Mouse (Mus musculus): ENCODE results near the gene Olfr194. TPM values are rescaled to one million over a fixed set of nuclear protein-coding genes. Genes with fewer than 3 reads are reported as not detected.
"Not testable (repeated sequence)": the region's sequence is repeated elsewhere in the genome, so short reads cannot be mapped to it uniquely, and the experiment has no call there.

Gene Olfr194
- not detected for total RNA-seq (2021)
- long read RNA-seq, experiment 1 = 0 reads
- long read RNA-seq, experiment 2 = 0 reads

GRCm38 (mm10) chr16:59120969-59121368 lies at the start of gene Olfr194:
Gene Olfr194, minus strand, starts transcription at chr16:59121069.
- DNase-seq (ENCODE audit: low spot score in 2 of 2) = no peak

DNA sequence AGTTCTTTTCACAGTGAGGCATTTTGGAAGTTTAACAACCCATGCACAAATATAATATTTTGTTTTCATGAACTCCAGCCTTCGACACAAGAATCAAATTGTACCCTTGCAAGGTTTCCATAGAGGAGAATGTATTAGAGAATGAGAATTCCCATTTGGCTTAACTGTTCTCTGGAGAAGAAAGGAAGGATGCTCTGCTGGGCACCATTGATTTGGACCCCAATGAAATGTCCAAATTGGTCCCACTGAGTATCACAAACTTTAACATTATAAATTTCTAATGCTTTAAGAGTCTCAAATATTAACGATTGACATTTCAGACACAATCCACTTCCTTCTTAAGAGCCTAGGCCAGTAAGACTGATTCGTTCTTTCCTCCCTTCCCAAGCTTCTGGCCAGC lies 49.5 kb upstream of the Olfr194 start, which contains the start of gene Olfr196:
Gene Olfr196 (minus strand): TSS at position 101 of the 400 bp plus-strand sequence.
- DNase-seq (ENCODE audit: low spot score in 2 of 2) = no peak

GRCm38 (mm10) chr16:59151996-59152395 lies 31.1 kb upstream of the Olfr194 start:
- no peak for DNase-seq (ENCODE audit: low spot score in 2 of 2)

DNA sequence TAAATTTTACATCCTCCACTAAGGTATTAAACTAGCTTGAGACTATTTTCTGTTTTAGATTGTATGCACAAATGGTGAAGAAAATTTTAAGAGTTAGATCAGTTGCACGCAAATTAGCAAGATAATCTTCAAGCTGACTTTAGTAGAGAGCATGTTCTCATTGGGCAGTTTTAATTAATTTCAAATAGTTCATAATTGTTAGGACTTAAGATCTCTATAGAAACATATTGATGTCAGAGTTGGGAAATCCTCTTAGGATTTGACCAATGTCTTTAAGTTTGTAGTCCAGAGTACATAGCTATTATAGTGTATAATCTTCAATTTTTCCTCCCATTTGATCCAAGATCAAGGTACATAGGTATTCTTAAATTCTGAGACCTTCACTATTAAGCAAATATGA lies 25.9 kb upstream of the Olfr194 start, which contains the start of gene Olfr195:
Gene Olfr195 (plus strand): TSS at position 301 of the 400 bp plus-strand sequence.
- no peak for DNase-seq (ENCODE audit: low spot score in 2 of 2)

DNA sequence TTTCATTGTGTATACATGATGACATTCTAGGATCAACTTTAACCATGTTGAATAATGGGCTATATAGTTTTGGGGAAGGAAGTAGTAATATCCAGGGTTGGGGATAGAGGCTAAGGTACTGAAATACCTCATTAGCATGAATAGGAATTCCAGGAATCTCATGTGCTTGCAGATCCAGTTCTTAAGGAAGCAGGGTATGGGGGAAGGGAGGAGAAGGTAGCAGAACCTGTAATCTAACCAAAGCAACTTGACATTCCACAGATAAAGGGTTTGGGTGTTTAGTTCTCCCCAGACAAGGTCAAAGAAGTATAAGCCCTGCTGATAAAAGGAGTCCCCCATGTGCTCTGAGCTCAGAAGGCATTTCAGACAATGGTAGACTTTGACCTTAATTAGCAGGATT lies 20.2 kb upstream of the Olfr194 start:
- no peak for DNase-seq (ENCODE audit: low spot score in 2 of 2)

DNA sequence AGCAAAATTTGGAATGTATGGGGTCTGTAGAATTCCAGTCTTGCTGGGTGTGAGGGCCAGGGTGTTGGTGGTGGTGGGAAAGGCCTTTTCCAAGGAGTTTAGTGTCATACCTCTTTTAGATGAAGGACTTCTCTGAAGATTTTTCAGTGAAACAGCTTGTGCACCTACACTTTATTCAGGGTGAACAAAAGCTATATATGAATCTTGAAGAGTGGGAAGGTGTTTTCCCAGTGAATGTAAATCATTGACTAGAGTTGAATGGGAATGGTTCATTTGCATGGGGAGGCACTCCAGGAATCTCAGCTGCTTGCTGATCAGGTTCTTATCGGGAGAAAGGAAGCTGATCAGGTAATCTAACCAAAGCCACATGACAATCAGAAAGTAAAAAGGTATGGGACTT lies 9.9 kb upstream of the Olfr194 start:
- DNase-seq (ENCODE audit: low spot score in 2 of 2) = no peak

- DNase-seq (ENCODE audit: low spot score in 2 of 2) = no peak
These were observed 9.1 kb downstream of the Olfr194 start, which contains the start of gene Olfr193 for GRCm38 (mm10) chr16:59111781-59112180. Gene Olfr193, minus strand, starts transcription at chr16:59111881.

DNA sequence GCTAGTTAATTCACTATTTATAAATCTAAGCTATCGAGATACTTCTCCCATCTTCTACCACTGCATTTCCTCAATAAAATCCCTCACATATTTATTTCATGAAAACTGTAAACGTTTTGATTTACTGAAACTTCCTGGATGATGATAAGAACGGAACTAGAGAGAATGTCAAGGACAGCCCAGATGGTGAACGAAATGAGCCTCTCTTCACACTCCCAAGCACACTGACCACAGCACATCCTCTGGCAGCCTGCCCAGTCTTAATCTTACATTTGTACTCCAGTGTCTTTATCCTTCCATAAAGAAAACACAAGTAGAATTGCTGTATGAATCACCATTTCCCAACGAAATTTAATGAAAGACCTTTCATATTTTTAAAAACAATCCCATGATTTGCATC lies 12.3 kb downstream of the Olfr194 start:
- not testable (repeated sequence) for DNase-seq (ENCODE audit: low spot score in 2 of 2)

- DNase-seq (ENCODE audit: low spot score in 2 of 2) = no peak
These were observed 15.6 kb downstream of the Olfr194 start for GRCm38 (mm10) chr16:59105312-59105711.

DNA sequence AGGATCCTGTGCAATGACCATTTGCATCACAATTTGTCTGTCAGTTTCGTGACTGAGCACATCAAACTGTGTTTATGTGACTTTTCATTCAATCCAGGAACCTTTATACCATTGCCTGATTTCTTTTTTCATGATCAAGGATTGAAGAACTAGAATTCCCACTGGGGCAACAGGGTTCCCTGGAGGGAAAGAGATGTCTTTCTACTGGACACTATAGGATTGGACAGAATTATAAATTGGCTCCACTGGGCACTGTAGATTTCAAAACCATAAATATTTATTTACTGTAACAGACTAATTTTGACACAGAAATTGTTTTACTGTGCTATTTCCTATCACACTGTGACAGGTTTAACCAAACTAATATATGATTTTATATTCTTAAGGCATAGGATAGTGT lies 31.1 kb downstream of the Olfr194 start, which contains the start of gene Olfr191:
Gene Olfr191 (minus strand): TSS at position 101 of the 400 bp plus-strand sequence.
- DNase-seq (ENCODE audit: low spot score in 2 of 2) = not testable (repeated sequence)

DNA sequence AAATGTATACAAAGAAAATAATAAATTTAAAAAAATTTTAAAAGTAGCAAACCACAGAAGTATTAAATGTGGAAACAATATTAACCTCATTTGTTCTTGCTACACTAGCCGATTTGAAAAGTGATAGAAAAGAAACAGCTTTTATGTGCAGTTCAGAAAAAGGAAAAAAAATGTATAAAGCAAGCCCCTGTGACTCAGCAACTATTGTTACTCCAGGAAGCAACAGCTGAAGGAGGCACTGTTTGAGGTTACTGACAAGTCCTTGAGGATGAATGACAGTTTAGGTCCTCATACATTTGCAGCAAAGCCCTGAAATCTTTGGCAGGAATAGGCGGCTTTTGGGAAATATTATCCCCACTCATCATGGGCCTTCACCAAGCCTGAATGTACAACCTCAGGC lies 39.8 kb downstream of the Olfr194 start:
- DNase-seq (ENCODE audit: low spot score in 2 of 2) = not testable (repeated sequence)

DNA sequence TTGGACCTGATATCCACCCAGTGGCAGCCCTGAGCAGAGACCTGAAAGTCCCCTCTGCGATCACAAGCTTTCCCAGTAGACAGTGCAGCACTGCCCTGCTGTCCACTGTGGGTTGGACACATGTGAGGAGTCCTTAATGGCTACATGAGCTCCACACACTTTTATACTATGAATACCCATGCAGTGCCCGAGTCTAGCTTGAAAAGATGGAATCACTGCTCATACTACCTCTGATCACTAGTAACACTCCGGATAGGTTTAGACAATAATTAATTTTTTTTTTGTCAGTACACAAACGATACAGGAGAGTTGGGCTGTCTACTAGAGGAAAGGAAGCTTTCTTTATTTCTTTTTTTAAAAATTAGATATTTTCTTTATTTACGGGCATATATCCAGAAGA lies 43.0 kb downstream of the Olfr194 start, which contains the start of gene Olfr190:
Gene Olfr190 (minus strand): TSS at position 101 of the 400 bp plus-strand sequence.
- no peak for DNase-seq (ENCODE audit: low spot score in 2 of 2)

DNA sequence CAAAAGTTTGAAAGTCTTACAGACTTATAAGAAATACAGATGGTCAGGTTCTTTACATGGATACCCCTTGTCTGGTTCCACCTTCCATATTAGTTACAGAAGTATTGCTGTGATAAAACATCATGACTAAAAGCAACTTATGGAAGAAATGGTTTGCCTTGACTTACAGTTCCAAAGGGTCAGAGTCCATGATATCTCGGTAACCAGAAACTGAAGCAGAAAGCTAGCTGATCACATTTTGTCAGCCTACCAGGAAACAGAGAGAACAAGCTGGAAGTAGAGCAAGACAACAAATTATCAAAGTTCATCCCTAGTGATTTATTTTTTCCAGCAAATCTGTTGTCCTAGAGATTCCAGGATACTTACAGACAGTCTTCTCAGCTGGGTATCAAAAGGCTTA lies 47.3 kb downstream of the Olfr194 start:
- no peak for DNase-seq (ENCODE audit: low spot score in 2 of 2)

DNA sequence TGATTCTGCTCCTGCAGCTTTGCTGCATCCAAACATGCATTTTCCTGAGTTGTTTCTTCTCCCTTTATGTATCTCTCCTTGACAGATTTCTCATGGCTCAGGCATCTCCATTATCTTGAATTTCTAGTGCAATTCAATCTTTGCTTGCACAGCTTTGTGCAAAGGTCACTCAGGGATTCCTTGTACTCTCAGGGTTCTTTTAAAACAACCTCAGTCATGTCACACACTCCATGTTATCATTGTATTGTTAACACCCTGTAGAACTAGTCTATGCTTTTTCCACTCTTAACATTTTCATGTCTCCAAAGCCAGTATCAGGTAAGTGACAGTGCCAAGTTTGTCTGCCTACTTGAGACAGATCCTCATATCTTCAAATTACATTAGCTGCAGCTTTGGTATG lies 49.1 kb downstream of the Olfr194 start:
- no peak for DNase-seq (ENCODE audit: low spot score in 2 of 2)

Other genes starting within 250 kb of the Olfr194 start
- gene Olfr177, start 246.3 kb downstream of the Olfr194 start, total RNA-seq (2021) = not detected
- not detected for gene Olfr178, start 229.0 kb downstream of the Olfr194 start, total RNA-seq (2021)
- not detected for gene Olfr181, start 192.3 kb downstream of the Olfr194 start, total RNA-seq (2021)
- gene Olfr180, start 191.7 kb downstream of the Olfr194 start, total RNA-seq (2021) = not detected
- not detected for gene Olfr183, start 125.7 kb downstream of the Olfr194 start, total RNA-seq (2021)
- not detected for gene Olfr186, start 90.8 kb downstream of the Olfr194 start, total RNA-seq (2021)
- gene Olfr187, start 81.3 kb downstream of the Olfr194 start, total RNA-seq (2021) = not detected
- gene Olfr190, start 43.1 kb downstream of the Olfr194 start, total RNA-seq (2021) = not detected
- not detected for gene Olfr191, start 31.2 kb downstream of the Olfr194 start, total RNA-seq (2021)
- not detected for gene Olfr193, start 9.2 kb downstream of the Olfr194 start, total RNA-seq (2021)
- gene Olfr195, start 26.0 kb upstream of the Olfr194 start, total RNA-seq (2021) = not detected
- not detected for gene Olfr196, start 49.4 kb upstream of the Olfr194 start, total RNA-seq (2021)
- gene Olfr198, start 82.5 kb upstream of the Olfr194 start, total RNA-seq (2021) = not detected
- gene Olfr199, start 98.7 kb upstream of the Olfr194 start, total RNA-seq (2021) = not detected
- gene Olfr201, start 151.6 kb upstream of the Olfr194 start, total RNA-seq (2021) = not detected
- gene Olfr202, start 165.7 kb upstream of the Olfr194 start, total RNA-seq (2021) = not detected
- not detected for gene Olfr203, start 177.8 kb upstream of the Olfr194 start, total RNA-seq (2021)
- gene Olfr204, start 197.2 kb upstream of the Olfr194 start, total RNA-seq (2021) = under 1 TPM in 1 of 2 experiments, not detected in 1; 0.06 TPM
- not detected for gene Olfr205, start 210.1 kb upstream of the Olfr194 start, total RNA-seq (2021)
- not detected for gene Olfr206, start 228.2 kb upstream of the Olfr194 start, total RNA-seq (2021)
- gene Olfr209, start 242.9 kb upstream of the Olfr194 start, total RNA-seq (2021) = not detected